Mouse (Mus musculus): Measurements from ENCODE around the gene Gm1330.
"Not testable (repeated sequence)": the region's sequence is repeated elsewhere in the genome, so short reads cannot be mapped to it uniquely, and the experiment has no call there.

Gene Gm1330

DNA sequence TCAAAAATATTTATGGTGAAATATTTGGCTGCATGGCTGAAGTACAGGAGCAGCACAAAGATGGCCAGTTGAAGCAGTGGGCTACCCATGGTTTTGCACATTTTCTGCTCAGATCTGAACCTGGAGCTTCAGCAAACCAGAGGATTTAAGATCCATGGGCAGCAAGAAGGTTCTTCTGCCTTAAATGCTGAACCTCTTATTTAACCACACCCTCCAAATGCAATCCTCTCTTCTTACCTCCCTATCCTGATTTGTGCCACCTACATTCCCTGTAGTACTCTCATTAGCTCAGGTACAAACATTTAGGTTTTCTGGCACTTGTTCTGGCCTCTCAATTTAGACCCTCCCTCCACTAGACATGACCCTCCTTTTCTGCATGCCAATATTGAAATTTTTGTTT, at the start of gene Gm1330:
TSS of gene Gm1330 (minus strand) at position 101 of the 400 bp plus-strand sequence.
- DNase-seq (ENCODE audit: low spot score) = no peak

GRCm38 (mm10) chr2:149017137-149017536, 14.1 kb upstream of the Gm1330 start, which contains the start of gene Gm10750:
Gene Gm10750 (minus strand): TSS chr2:149017237.
- not testable (repeated sequence) for DNase-seq (ENCODE audit: low spot score)

DNA sequence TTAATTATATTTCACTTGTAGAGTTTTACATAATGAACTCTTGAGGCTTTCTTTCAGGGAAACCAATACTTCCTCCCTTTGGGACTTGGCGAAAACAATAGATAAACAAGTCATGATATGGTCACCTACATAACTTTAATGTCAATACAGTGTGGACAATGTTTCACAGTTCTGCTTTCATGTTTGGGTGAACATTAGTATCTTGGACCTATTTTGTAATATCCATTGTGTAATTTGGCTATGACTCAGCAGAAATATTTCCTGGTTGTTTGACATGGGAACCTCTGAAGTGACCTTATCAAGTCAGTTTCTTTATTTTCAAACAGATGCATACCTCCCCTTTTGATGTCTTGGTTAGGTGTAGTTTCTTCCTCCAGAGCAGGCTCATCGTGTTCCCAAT, 1.8 kb upstream of the Gm1330 start:
- no peak for DNase-seq (ENCODE audit: low spot score)

DNA sequence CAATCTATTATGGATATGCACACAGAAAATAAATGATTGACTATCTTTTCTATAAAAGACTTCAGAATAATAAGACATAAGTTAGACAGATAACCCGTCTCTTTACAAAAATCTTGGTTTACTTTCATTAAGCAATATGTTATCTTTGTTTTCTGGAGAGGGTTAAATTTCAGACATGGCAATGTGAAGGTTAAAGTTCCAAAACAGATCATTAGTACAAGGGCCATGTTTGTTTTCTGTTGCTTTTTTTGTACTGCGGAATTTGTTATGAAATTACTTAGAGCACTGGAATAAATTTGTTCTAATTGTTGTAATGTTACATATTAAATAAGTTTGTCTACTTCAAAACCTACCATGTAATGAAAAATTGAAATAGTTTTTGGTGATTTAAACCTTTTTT, 7.9 kb downstream of the Gm1330 start:
- DNase-seq (ENCODE audit: low spot score) = no peak

Measured in ovary, adult 18-20 months (tissue).